Mouse (Mus musculus): ENCODE data around the gene Eif4b.
A peak's percentile ranks its signal among the peaks of the same experiment; 100 is the strongest.

Gene Eif4b

DNA sequence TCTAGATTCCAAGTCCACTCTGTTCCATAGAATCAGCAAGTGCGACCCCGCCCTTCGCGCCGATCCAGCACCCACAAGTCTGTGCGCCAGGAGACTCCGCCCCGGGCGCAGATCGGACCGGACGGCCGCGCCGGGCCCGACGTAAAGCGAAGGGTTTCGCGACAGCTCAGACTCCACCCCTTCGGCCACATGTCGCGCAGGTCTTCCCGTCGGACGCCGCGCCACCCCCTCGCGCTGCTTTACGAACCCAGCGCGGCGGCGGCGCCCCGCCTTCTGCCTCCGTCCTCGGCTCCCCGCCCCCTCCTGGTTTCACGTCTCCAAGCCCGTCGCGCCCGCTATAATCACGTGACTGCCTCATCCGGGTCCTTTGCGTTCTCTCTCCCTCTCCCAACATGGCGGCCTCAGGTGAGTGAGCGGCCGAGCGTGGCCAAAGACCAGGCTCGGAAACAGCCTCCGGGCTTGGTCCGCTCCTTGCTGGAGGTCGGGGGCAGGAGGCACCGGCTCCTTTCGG is at the start of gene Eif4b:
Eif4b (plus strand) TSS at position 215 of the 511 bp plus-strand sequence.
- peak; percentile 98 for DNase-seq (ENCODE audit: low spot score)

GRCm38 (mm10) chr15:102023888-102024287 is 49.7 kb upstream of the Eif4b start:
- no peak for DNase-seq (ENCODE audit: low spot score)

- DNase-seq (ENCODE audit: low spot score) = no peak
Measured at GRCm38 (mm10) chr15:102025136-102025872, 48.3 kb upstream of the Eif4b start.

DNA sequence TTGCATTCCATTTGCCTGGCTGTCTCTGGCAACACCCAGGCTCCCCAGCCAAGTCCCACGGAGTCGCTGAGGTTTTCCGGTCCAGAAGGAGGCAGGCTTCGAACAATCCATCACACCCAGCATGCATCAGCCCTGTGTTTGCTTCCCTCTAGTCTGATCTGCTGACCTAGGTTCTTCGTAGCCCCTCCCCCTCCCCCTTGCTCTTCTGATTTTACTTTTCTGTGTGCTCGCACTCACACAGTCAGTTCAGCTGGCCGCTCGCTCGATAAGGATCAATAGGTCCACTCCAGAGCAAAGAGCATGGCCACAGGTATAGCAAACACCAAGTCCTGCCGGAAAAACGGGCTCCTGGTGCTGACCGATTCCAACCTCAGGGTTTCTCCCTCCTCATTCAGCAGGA is 47.1 kb upstream of the Eif4b start:
- no peak for DNase-seq (ENCODE audit: low spot score)

- DNase-seq (ENCODE audit: low spot score) = peak; percentile 62
Measured at GRCm38 (mm10) chr15:102028040-102028439, 45.5 kb upstream of the Eif4b start, which contains the start of gene Krt18. TSS of gene Krt18 (plus strand) at chr15:102028180.

- DNase-seq (ENCODE audit: low spot score) = no peak
Measured at GRCm38 (mm10) chr15:102034121-102035053, 39.2 kb upstream of the Eif4b start.

DNA sequence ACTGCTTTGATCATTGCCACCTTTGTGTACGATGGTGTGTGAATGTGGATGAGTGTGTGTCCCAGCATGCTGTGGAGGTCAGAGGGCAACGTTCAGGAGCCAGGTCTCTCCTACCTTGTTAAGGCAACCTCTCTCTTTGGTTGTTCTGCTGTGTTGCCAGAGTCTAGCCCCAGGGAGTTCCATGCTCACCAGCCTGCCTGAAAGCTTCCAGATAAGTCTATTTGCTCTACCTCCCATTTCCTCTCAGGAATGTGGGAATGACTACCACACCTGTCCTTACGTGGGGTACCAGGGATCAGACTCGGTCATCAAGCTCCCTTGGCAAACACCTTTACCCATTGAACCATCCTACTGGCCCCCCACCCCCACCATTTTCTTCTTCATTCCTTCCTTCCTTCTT is 33.3 kb upstream of the Eif4b start:
- DNase-seq (ENCODE audit: low spot score) = no peak

DNA sequence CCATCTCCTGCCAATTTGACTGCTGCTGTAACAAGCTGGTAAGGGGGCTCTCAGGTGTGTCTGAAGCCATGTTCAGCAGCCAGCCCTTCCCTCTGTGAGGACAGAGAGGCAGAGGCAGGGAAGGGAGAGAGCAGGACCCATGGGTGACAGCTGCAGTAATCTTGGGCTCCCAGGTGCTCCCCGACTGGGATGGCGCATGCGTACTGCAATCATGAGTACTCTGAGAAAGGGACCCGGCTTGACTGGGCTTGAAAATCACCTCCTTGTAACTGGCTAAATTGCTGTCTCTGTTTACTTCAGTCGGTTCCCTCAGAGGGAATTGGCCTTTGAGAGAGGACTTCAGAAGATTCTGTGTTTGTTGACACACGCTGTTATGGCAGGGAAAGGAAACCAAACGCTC is 31.6 kb upstream of the Eif4b start:
- DNase-seq (ENCODE audit: low spot score) = no peak

DNA sequence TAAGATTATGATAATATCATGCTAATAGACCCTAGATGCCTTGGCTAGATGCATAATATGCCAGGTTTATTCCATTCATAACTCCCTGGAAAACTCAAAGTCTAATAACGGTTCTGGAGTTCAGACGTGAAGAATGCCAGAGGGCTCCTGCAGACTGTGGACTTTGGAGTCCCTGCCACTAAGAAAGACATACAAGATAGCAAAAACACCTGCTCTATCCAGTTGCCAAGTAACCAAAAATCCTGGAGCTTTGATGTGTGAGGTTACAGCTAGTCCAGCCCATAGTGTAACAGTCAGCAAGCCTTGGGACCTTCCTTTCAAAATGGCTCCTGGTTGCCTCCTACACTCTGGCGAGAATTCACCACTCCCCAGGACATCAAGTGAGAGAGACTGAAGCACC is 28.8 kb upstream of the Eif4b start:
- DNase-seq (ENCODE audit: low spot score) = no peak

DNA sequence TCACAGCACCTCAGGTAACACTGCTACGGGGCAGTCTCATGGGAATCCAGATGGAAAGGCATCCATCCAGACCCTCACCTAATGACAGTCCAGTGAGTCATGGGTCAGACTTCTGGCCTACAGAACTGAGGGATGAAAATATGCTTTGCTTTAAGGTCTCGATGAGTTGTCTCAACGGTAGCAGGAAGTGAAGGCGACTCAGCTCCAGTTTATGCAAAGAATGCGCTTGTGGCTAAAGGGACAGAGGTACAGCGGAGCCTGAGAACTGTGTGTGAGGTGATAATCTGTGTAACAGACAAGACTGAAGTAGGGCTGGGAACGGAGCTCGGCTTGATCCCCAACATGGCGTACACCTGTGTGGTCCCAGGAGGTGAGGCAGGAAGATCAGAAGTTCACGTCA is 27.9 kb upstream of the Eif4b start:
- DNase-seq (ENCODE audit: low spot score) = no peak

DNA sequence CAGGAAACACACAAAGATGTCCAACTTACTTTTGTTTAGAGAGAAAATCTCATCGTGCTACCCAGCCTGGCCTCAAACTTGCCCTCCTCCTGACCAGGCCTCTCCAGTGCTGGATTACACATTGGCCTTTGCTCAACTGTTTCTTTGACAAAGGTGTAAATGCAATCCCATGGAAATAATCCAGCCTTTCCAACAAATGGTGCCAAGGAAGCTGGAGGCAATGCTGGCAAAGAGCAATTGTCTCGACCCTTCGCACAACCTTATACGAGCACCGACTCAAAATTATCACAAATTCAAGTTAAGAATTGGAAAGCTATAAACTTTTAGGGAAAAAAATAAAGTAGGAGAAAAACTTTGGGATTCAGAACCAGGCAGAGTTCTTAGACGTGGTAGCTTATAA is 25.6 kb upstream of the Eif4b start:
- DNase-seq (ENCODE audit: low spot score) = no peak

DNA sequence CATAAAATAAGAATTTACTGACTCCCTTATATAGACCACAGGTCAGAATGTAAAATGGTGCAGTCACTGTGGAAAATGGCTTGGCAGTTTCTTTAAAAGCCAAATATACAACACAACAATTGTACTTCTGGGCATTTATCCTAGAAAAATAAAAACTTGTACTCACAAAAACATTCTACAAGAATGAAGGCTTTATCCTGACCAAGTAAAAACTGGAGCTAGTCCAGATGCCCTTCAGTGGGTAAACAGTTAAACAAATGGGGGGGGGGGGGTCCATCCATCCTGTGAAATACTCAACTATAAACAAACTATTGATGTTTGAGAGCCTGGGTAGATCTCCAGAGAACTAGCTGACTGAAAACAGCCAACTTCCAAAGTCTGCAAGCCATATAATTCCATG is 23.7 kb upstream of the Eif4b start:
- no peak for DNase-seq (ENCODE audit: low spot score)

- peak; percentile 44 for DNase-seq (ENCODE audit: low spot score)
Measured at GRCm38 (mm10) chr15:102051920-102052683, 21.5 kb upstream of the Eif4b start.

GRCm38 (mm10) chr15:102056495-102057174 is 16.9 kb upstream of the Eif4b start:
- no peak for DNase-seq (ENCODE audit: low spot score)

GRCm38 (mm10) chr15:102065661-102066325 is 7.8 kb upstream of the Eif4b start:
- peak; percentile 96 for DNase-seq (ENCODE audit: low spot score)

GRCm38 (mm10) chr15:102070476-102071467 is 2.8 kb upstream of the Eif4b start:
- DNase-seq (ENCODE audit: low spot score) = no peak

DNA sequence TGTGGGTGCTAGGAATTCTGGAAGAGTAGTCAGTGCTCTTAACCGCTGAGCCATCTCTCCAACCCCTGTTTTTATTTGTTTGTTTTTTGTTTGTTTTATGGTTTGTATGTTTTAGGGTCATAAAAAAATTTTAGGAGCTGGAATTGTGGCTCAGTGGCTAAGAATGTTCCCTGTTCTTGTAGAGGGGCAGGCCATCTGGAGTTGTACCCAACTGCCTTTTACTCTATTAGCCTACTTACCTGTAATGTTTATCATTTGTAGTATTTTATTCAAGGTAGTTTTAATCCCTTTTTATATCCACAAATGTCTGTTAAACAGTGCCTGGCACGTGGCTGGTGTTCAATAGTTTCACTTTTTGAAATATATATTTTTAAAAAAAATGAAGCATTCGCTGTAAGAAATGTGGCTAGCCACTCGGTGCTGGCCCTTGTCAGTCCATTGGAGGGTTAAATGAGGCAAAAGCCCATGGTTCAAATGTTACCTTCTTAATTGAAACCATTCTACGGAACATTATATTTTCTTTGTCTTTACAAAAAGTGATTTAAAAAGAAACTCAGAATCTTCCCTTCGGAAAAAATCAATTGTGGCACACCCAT is 512 bp upstream of the Eif4b start:
- DNase-seq (ENCODE audit: low spot score) = no peak

DNA sequence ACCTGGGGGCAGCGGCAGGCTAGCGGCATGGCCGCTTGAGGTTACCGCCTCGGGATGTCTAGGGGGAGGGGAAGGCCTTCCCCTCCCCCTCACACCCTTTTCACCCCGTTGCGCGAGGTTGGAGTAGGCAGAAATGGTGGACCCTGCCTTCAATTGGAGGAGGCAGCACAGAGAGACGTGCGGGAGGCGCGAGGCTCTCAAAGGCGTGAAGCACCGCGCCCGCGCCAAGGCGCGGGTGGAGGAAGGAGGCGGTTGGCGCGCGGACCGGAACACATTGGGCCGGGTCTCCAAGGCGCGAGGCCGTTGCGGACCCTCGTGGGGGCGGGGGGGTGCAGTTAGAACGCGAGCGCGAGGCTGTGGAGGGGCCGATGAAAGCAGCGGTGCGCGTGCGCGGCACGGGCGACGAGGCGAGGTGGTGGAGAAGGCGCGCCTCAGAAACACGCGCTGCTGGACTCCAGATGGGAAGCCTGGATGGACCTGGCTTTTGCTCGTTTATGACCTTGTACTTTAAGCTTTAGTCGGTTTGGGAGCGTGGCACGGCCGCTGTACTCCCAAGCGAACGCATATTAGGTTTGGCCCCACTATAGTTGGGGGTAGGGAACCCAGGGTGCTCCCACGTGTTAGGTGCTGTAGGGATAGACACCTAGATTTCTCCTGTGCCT is 628 bp downstream of the Eif4b start:
- peak; percentile 63 for DNase-seq (ENCODE audit: low spot score)

Measured in urinary bladder, postnatal 25 days (tissue).